Mouse (Mus musculus) 3134 (cell line): Measurements from ENCODE around the gene Metap2.
"Not testable (repeated sequence)": the region's sequence is repeated elsewhere in the genome, so short reads cannot be mapped to it uniquely, and the experiment has no call there.

Experiments used
- DNase-seq: peaks from one replicate; pipeline ENCODE4 v3.0.0-alpha.2; 2011; ENCODE audit warnings: low spot score; ENCODE audit not compliant: insufficient read length; ENCODE audit errors: extremely low read depth

The Metap2 gene

GRCm38 (mm10) chr10:93856095-93856494, 40.8 kb downstream of the Metap2 start:
- DNase-seq = no peak

GRCm38 (mm10) chr10:93855126-93855525, 41.8 kb downstream of the Metap2 start:
- no peak for DNase-seq

- DNase-seq = no peak
These were observed 50.2 kb downstream of the Metap2 start for GRCm38 (mm10) chr10:93846706-93847105.

- DNase-seq = not testable (repeated sequence)
These were observed 61.8 kb downstream of the Metap2 start for GRCm38 (mm10) chr10:93835115-93835514.

GRCm38 (mm10) chr10:93834394-93834745, 62.5 kb downstream of the Metap2 start:
- DNase-seq = no peak

GRCm38 (mm10) chr10:93833699-93834393, 63.0 kb downstream of the Metap2 start:
- peak; percentile 69 for DNase-seq

- no peak for DNase-seq
These were observed 63.6 kb downstream of the Metap2 start for GRCm38 (mm10) chr10:93833370-93833698.

- DNase-seq = no peak
These were observed 64.1 kb downstream of the Metap2 start for GRCm38 (mm10) chr10:93832811-93833210.

- DNase-seq = no peak
These were observed 64.9 kb downstream of the Metap2 start for GRCm38 (mm10) chr10:93831730-93832574.

- DNase-seq = no peak
These were observed 65.8 kb downstream of the Metap2 start, which contains the start of gene Usp44 for GRCm38 (mm10) chr10:93830931-93831729. Usp44 (plus strand) TSS chr10:93831555.

GRCm38 (mm10) chr10:93829898-93830831, 66.7 kb downstream of the Metap2 start:
- peak; percentile 56 for DNase-seq

- DNase-seq = peak; percentile 43
These were observed 78.2 kb downstream of the Metap2 start for GRCm38 (mm10) chr10:93818661-93819060.

GRCm38 (mm10) chr10:93813755-93814154, 83.1 kb downstream of the Metap2 start:
- DNase-seq = no peak

- DNase-seq = peak; percentile 45
These were observed 84.0 kb downstream of the Metap2 start for GRCm38 (mm10) chr10:93812774-93813415.

- DNase-seq = no peak
These were observed 84.8 kb downstream of the Metap2 start for GRCm38 (mm10) chr10:93812098-93812497.

- DNase-seq = no peak
These were observed 86.2 kb downstream of the Metap2 start for GRCm38 (mm10) chr10:93810590-93811185.

GRCm38 (mm10) chr10:93809438-93809837, 87.5 kb downstream of the Metap2 start:
- DNase-seq = not testable (repeated sequence)
